Mouse (Mus musculus) heart, embryonic 14.5 days (tissue): ENCODE data around the gene Rbms3. TPM values are rescaled to one million over a fixed set of nuclear protein-coding genes. Genes with fewer than 3 reads are reported as not detected.

Experiments
- ATAC-seq: fragments of 200-750 bp; cut with Nextera tagmentation; 2 replicates; pipeline ENCODE4 v1.8.0; 2017; ENCODE audit warnings: low read depth, moderate TSS enrichment; ENCODE audit not compliant: insufficient number of reproducible peaks, insufficient read depth, low FRiP score
- H3K27ac ChIP-seq, 2 experiments: fragments of 200-500 bp in 1 of 2; fragments of 300-500 bp in 1 of 2; sonication (generic) in 1 of 2; replicated peaks in 1 of 2; 2 replicates each; pipeline ENCODE4 v1.5.1; 2012 to 2014; ENCODE audit warnings: low read depth in 2 of 2, low read length in 2 of 2, control low read depth in 1 of 2, mild to moderate bottlenecking in 1 of 2, mixed read lengths in 1 of 2; ENCODE audit not compliant: control insufficient read depth in 1 of 2, insufficient read depth in 1 of 2
- H3K27me3 ChIP-seq: fragments of 300-500 bp; sonication (generic); 2 replicates; pipeline ENCODE4 v1.6.1; 2014; ENCODE audit warnings: mild to moderate bottlenecking, low read length, control low read depth; ENCODE audit not compliant: control insufficient read depth, insufficient read depth
- H3K36me3 ChIP-seq: fragments of 300-500 bp; sonication (generic); 2 replicates; pipeline ENCODE4 v1.6.1; 2014; ENCODE audit warnings: mild to moderate bottlenecking, control low read depth, low read length, mixed read lengths; ENCODE audit not compliant: control insufficient read depth, insufficient read depth
- H3K4me1 ChIP-seq, 2 experiments: fragments of 200-500 bp in 1 of 2; fragments of 300-500 bp in 1 of 2; sonication (generic) in 1 of 2; 2 replicates each; pipeline ENCODE4 v1.6.1; 2012 to 2014; ENCODE audit warnings: low read length in 2 of 2, control low read depth in 1 of 2, mixed read lengths in 1 of 2; ENCODE audit not compliant: control insufficient read depth in 2 of 2, insufficient read depth in 2 of 2
- H3K4me2 ChIP-seq: fragments of 300-500 bp; sonication (generic); 2 replicates; pipeline ENCODE4 v1.6.1; 2014; ENCODE audit warnings: mild to moderate bottlenecking, low read length
- H3K4me3 ChIP-seq, 2 experiments: fragments of 200-500 bp in 1 of 2; fragments of 300-500 bp in 1 of 2; sonication (generic) in 1 of 2; 2 replicates each; pipeline ENCODE4 v1.5.1; 2012 to 2014; ENCODE audit warnings: low read length in 2 of 2, mild to moderate bottlenecking in 2 of 2, control low read depth in 1 of 2, low read depth in 1 of 2, moderate library complexity in 1 of 2; ENCODE audit not compliant: control insufficient read depth in 1 of 2, insufficient read depth in 1 of 2
- H3K9ac ChIP-seq: fragments of 300-500 bp; sonication (generic); 2 replicates; pipeline ENCODE4 v1.6.1; 2014; ENCODE audit warnings: mild to moderate bottlenecking, low read length
- H3K9me3 ChIP-seq: fragments of 300-500 bp; sonication (generic); 2 replicates; pipeline ENCODE4 v1.6.1; 2016; ENCODE audit warnings: low read length, control low read depth; ENCODE audit not compliant: control insufficient read depth
- WGBS: fragments of 180-500 bp; shearing (Covaris S2); extraction: QIAGEN DNeasy Blood & Tissue Kit; methylation state at CpG from one replicate; pipeline ENCODE4 v1.1.7; 2014; 5-methylcytosine and 5-hydroxymethylcytosine counted together
- polyA plus RNA-seq: library from polyadenylated mRNA; unstranded; fragments of >200 nt; fragmentation: Nextera tagmentation; extraction: Ambion mirVana; gene quantifications from 2 replicates; pipeline ENCODE4 v1.2.1, GENCODE M21; 2014

The Rbms3 gene
- polyA plus RNA-seq, 1 experiment from 2014 or later: 39.4 TPM

- 71% methylated on average over 3 of the region's 3 CpGs for WGBS
- H3K36me3 ChIP-seq: no peaks in the 10 kb centered on the region
- no peak overlapping the region for H3K4me3 ChIP-seq
- no peaks in the 10 kb centered on the region for H3K27me3 ChIP-seq
- no peak for ATAC-seq
- H3K4me1 ChIP-seq: no peaks in the 10 kb centered on the region
- H3K4me2 ChIP-seq: no peak overlapping the region
- H3K9me3 ChIP-seq: peaks cover 15% of the 10 kb centered on the region
- no peak overlapping the region for H3K9ac ChIP-seq
- H3K27ac ChIP-seq: no peak overlapping the region
Measured at GRCm38 (mm10) chr9:116535709-116536108, 1094.0 kb downstream of the Rbms3 start.

GRCm38 (mm10) chr9:116533381-116533780 is 1096.3 kb downstream of the Rbms3 start:
- Histone ChIP-seq H3K4me3 (no peak overlapping the region), H3K27ac (no peak overlapping the region), H3K36me3 (no peaks in the 10 kb centered on the region), H3K9me3 (peaks cover 15% of the 10 kb centered on the region), H3K9ac (no peak overlapping the region), H3K4me2 (no peak overlapping the region), H3K4me1 (no peaks in the 10 kb centered on the region), H3K27me3 (no peaks in the 10 kb centered on the region)
- no peak for ATAC-seq
- WGBS: 71% methylated on average over 5 of the region's 5 CpGs

GRCm38 (mm10) chr9:116531121-116531520 is 1098.6 kb downstream of the Rbms3 start:
- Histone ChIP-seq H3K27me3 (no peaks in the 10 kb centered on the region), H3K4me2 (no peak overlapping the region), H3K27ac (no peak overlapping the region), H3K9me3 (peaks cover 15% of the 10 kb centered on the region), H3K4me3 (no peak overlapping the region), H3K36me3 (no peaks in the 10 kb centered on the region), H3K4me1 (no peaks in the 10 kb centered on the region), H3K9ac (no peak overlapping the region)
- WGBS: 84% methylated on average over 4 of the region's 4 CpGs
- no peak for ATAC-seq

- Histone ChIP-seq H3K36me3 (no peaks in the 10 kb centered on the region), H3K9ac (no peak overlapping the region), H3K9me3 (no peaks in the 10 kb centered on the region), H3K4me3 (no peak overlapping the region), H3K4me1 (no peaks in the 10 kb centered on the region; a peak in 1 of 4 replicates), H3K27ac (no peak overlapping the region), H3K4me2 (no peak overlapping the region), H3K27me3 (no peaks in the 10 kb centered on the region)
- no peak for ATAC-seq
- 72% methylated on average over 5 of the region's 5 CpGs for WGBS
Measured at GRCm38 (mm10) chr9:116524386-116524785, 1105.3 kb downstream of the Rbms3 start.
